Mouse (Mus musculus): ENCODE data around the gene Gm44965. TPM values are rescaled to one million over a fixed set of nuclear protein-coding genes. Genes with fewer than 3 reads are reported as not detected.
"Not testable (repeated sequence)": the region's sequence is repeated elsewhere in the genome, so short reads cannot be mapped to it uniquely, and the experiment has no call there.

The Gm44965 gene
- polyA plus RNA-seq, 1 experiment from 2014 or later = 0.65 TPM

DNA sequence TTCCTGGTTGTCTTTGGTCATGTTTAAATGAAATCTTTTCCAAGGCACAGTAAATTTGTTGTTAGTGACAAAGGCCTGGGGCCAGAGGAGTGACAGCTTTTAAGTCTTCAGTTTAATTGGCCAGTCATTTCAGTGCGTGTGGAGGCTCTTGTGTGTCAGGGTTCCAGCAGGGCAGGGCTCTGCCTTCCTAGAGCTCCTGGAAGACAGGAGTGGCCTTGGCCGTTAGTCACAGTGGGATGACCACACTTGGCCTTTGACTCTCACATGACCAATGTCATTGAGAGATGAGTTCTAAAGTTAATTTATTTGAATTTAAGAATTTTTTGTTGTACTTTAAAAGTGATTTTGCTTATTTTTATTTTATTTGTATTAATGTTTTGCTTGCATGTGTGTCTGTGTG lies 14.4 kb downstream of the Gm44965 start:
- Histone ChIP-seq H3K27ac (replicated peaks) (no peak overlapping the region), H3K9me3 (no peaks in the 10 kb centered on the region), H3K4me2 (replicated peaks) (no peak overlapping the region), H3K4me3 (no peak overlapping the region), H3K9ac (replicated peaks) (no peak overlapping the region), H3K36me3 (peaks cover 10% of the 10 kb centered on the region), H3K27me3 (no peaks in the 10 kb centered on the region), H3K4me1 (no peaks in the 10 kb centered on the region)
- ATAC-seq (ENCODE audit: low FRiP score, low read depth) = no peak
- WGBS = 75% methylated on average over 2 of the region's 2 CpGs

- 52% methylated on average over 7 of the region's 7 CpGs for WGBS
- ATAC-seq (ENCODE audit: low FRiP score, low read depth) = no peak
Observed at GRCm38 (mm10) chr6:48609512-48609911, 15.8 kb downstream of the Gm44965 start.

GRCm38 (mm10) chr6:48610657-48611056 lies 16.9 kb downstream of the Gm44965 start:
- H3K9me3 ChIP-seq = no peaks in the 10 kb centered on the region
- H3K9ac ChIP-seq (replicated peaks) = no peak overlapping the region
- H3K27ac ChIP-seq (replicated peaks) = no peak overlapping the region
- peaks cover 30% of the 10 kb centered on the region for H3K36me3 ChIP-seq
- H3K4me1 ChIP-seq = no peaks in the 10 kb centered on the region
- no peak overlapping the region for H3K4me2 ChIP-seq (replicated peaks)
- no peak overlapping the region for H3K4me3 ChIP-seq
- H3K27me3 ChIP-seq = no peaks in the 10 kb centered on the region
- no peak for ATAC-seq (ENCODE audit: low FRiP score, low read depth)
- WGBS = 87% methylated on average over 3 of the region's 3 CpGs

More at GRCm38 (mm10) chr6:48609512-48609911, 15.8 kb downstream of the Gm44965 start:
- Histone ChIP-seq H3K27ac (replicated peaks) (no peak overlapping the region), H3K4me2 (replicated peaks) (no peak overlapping the region), H3K36me3 (peaks cover 24% of the 10 kb centered on the region), H3K9me3 (no peaks in the 10 kb centered on the region), H3K4me3 (no peak overlapping the region), H3K27me3 (no peaks in the 10 kb centered on the region), H3K4me1 (no peaks in the 10 kb centered on the region), H3K9ac (replicated peaks) (no peak overlapping the region)

DNA sequence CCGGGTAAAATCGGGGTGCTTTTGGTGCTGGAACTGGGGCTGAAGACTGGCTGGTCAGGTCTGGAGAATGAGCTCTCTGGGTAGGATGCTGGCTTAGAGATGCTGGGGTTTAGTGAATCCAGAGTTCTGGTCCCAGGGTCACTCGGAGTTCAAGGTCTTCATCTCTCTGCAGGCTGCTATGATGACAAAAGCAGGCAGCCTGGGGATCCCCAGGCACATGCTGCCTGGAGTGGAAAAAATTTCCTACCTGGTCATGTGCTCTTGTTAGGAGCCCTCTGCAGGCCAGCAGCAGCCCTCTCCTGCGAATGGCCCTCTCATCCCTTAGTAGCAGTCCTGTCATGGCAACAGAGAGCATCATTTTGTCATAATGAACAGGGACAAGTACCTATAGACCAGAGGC lies 19.7 kb downstream of the Gm44965 start:
- no peak for ATAC-seq (ENCODE audit: low FRiP score, low read depth)
- no peak overlapping the region for H3K27ac ChIP-seq (replicated peaks)
- no peak overlapping the region for H3K4me2 ChIP-seq (replicated peaks)
- no peak overlapping the region for H3K9ac ChIP-seq (replicated peaks)
- peaks cover 42% of the 10 kb centered on the region for H3K36me3 ChIP-seq
- H3K4me1 ChIP-seq = no peaks in the 10 kb centered on the region
- no peak overlapping the region for H3K4me3 ChIP-seq
- H3K27me3 ChIP-seq = no peaks in the 10 kb centered on the region
- WGBS = 85% methylated on average over 4 of the region's 4 CpGs
- no peaks in the 10 kb centered on the region for H3K9me3 ChIP-seq

DNA sequence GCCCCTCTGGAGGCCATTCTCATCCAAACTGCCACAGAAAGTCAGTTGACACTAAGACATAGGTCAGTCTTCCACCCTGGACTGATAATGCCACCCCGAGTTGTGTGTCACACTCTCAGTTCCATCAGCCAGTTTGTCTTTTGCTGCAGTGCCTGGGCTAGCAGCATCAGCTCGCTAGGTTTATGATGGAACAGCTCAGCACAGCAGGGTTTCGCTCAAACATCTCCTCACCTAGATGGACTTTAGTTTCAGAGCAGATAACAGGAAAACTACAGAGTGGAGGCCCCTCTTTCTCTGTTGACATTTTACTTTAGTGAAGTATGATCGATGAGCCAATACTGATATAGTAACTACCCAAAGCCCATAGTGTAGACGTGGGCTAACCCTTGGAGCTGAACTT lies 21.0 kb downstream of the Gm44965 start:
- H3K9ac ChIP-seq (replicated peaks) = no peak overlapping the region
- H3K36me3 ChIP-seq = peaks cover 50% of the 10 kb centered on the region
- no peak overlapping the region for H3K27ac ChIP-seq (replicated peaks)
- WGBS = 90% methylated on average over 5 of the region's 5 CpGs
- no peaks in the 10 kb centered on the region for H3K4me1 ChIP-seq
- no peak overlapping the region for H3K4me3 ChIP-seq
- no peak for ATAC-seq (ENCODE audit: low FRiP score, low read depth)
- no peaks in the 10 kb centered on the region for H3K27me3 ChIP-seq
- no peak overlapping the region for H3K4me2 ChIP-seq (replicated peaks)
- H3K9me3 ChIP-seq = no peaks in the 10 kb centered on the region

GRCm38 (mm10) chr6:48620031-48620430 lies 26.3 kb downstream of the Gm44965 start:
- Histone ChIP-seq H3K36me3 (peaks cover 42% of the 10 kb centered on the region), H3K9ac (replicated peaks) (no peak overlapping the region), H3K4me1 (no peaks in the 10 kb centered on the region), H3K4me2 (replicated peaks) (no peak overlapping the region), H3K4me3 (no peak overlapping the region), H3K27ac (replicated peaks) (no peak overlapping the region), H3K27me3 (peaks cover 1% of the 10 kb centered on the region; the same call in 1 of the 2 replicates), H3K9me3 (no peaks in the 10 kb centered on the region)
- WGBS = 95% methylated on average over 30 of the region's 30 CpGs
- no peak for ATAC-seq (ENCODE audit: low FRiP score, low read depth)

GRCm38 (mm10) chr6:48622186-48622843 lies 28.6 kb downstream of the Gm44965 start:
- WGBS = 85% methylated on average over 8 of the region's 8 CpGs
- not testable (repeated sequence) for ATAC-seq (ENCODE audit: low FRiP score, low read depth); H3K9me3 ChIP-seq

GRCm38 (mm10) chr6:48623460-48623859 lies 29.7 kb downstream of the Gm44965 start:
- Histone ChIP-seq H3K27ac (replicated peaks) (no peak overlapping the region), H3K4me1 (peaks cover 12% of the 10 kb centered on the region), H3K36me3 (peaks cover 29% of the 10 kb centered on the region), H3K4me3 (no peak overlapping the region), H3K27me3 (peaks cover 32% of the 10 kb centered on the region), H3K9ac (replicated peaks) (no peak overlapping the region), H3K9me3 (no peaks in the 10 kb centered on the region), H3K4me2 (replicated peaks) (no peak overlapping the region)
- WGBS = 22% methylated on average over 1 of the region's 1 CpGs
- ATAC-seq (ENCODE audit: low FRiP score, low read depth) = no peak

More at GRCm38 (mm10) chr6:48622186-48622843, 28.6 kb downstream of the Gm44965 start:
- peaks cover 36% of the 10 kb centered on the region for H3K36me3 ChIP-seq
- H3K9ac ChIP-seq (replicated peaks); H3K4me3 ChIP-seq; H3K4me2 ChIP-seq (replicated peaks); H3K27ac ChIP-seq (replicated peaks): not testable (repeated sequence)
- peaks cover 21% of the 10 kb centered on the region for H3K27me3 ChIP-seq
- peaks cover 10% of the 10 kb centered on the region for H3K4me1 ChIP-seq

DNA sequence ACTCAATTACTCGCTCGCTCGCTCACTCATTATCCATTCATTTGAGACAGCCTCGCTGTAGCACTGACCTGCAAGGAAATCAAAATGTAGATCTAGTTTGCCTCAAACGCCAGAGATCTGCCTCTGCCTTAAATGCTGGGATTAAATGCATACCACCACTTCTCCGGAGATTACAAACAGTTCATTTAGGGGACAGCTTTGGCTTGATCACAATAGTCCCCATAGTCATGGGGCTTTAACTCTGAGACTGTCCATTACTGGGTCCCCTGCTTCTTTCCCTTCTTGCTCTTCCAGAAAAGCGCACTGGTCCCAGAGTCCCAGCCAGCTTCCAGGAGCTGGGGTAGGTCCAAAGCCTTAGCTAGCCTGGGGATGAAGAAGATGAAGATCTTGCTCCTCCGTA lies 32.7 kb downstream of the Gm44965 start, which contains the start of gene AI854703:
Gene AI854703, plus strand, starts transcription at position 301 of the 400 bp plus-strand sequence.
- Histone ChIP-seq H3K36me3 (peaks cover 3% of the 10 kb centered on the region; the same call in 1 of the 2 replicates), H3K9me3 (no peaks in the 10 kb centered on the region), H3K9ac (replicated peaks) (peak within 1 kb of the TSS; percentile 40), H3K4me1 (peaks cover 20% of the 10 kb centered on the region), H3K27ac (replicated peaks) (no peak within 1 kb of the TSS), H3K4me2 (replicated peaks) (peak within 1 kb of the TSS; percentile 71), H3K27me3 (peaks cover 58% of the 10 kb centered on the region), H3K4me3 (peak within 1 kb of the TSS; percentile 44)
- no peak for ATAC-seq (ENCODE audit: low FRiP score, low read depth)
- 24% methylated on average over 8 of the region's 8 CpGs for WGBS

- peak; percentile 41 for ATAC-seq (ENCODE audit: low FRiP score, low read depth)
- Histone ChIP-seq H3K36me3 (no peaks in the 10 kb centered on the region), H3K9me3 (no peaks in the 10 kb centered on the region), H3K9ac (replicated peaks) (peak overlapping the region; percentile 40), H3K27ac (replicated peaks) (no peak overlapping the region), H3K4me2 (replicated peaks) (peak overlapping the region; percentile 71), H3K4me3 (peak overlapping the region; percentile 44), H3K27me3 (peaks cover 58% of the 10 kb centered on the region), H3K4me1 (peaks cover 20% of the 10 kb centered on the region)
- WGBS = under 1% methylated on average over 32 of the region's 32 CpGs
Observed at GRCm38 (mm10) chr6:48626984-48627383, 33.2 kb downstream of the Gm44965 start.

- Histone ChIP-seq H3K9ac (replicated peaks) (peak overlapping the region; percentile 40; the same call in 1 of the 2 replicates), H3K4me1 (peaks cover 20% of the 10 kb centered on the region), H3K27ac (replicated peaks) (no peak overlapping the region), H3K36me3 (no peaks in the 10 kb centered on the region), H3K9me3 (no peaks in the 10 kb centered on the region), H3K27me3 (peaks cover 58% of the 10 kb centered on the region), H3K4me3 (peak overlapping the region; percentile 44), H3K4me2 (replicated peaks) (peak overlapping the region; percentile 71)
- ATAC-seq (ENCODE audit: low FRiP score, low read depth) = no peak
- WGBS = 4% methylated on average over 7 of the region's 7 CpGs
Observed at GRCm38 (mm10) chr6:48627511-48627924, 33.8 kb downstream of the Gm44965 start.

DNA sequence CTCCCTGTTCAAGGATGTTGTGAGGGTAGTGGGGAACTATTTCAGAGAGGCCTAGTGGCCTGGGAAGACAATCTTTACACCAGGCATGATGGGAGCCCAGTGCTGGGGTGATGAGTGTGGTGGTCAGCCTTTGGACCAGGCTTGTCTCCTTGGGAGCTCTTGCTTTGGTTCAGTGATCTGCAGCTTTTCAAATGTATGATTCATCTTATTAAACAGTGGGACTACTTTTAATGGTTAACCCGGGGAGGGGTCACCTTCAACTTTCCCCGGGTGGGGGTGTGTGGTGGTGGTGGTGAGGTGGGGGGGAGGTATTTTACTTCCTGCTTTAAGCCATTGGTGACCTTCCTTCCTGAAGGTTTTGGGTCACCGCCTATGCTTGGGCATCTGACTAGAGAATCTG lies 34.6 kb downstream of the Gm44965 start:
- ATAC-seq (ENCODE audit: low FRiP score, low read depth) = no peak
- Histone ChIP-seq H3K36me3 (no peaks in the 10 kb centered on the region), H3K4me3 (no peak overlapping the region), H3K9ac (replicated peaks) (no peak overlapping the region), H3K27me3 (peaks cover 58% of the 10 kb centered on the region), H3K4me2 (replicated peaks) (no peak overlapping the region), H3K9me3 (no peaks in the 10 kb centered on the region), H3K4me1 (peaks cover 20% of the 10 kb centered on the region), H3K27ac (replicated peaks) (no peak overlapping the region)
- 83% methylated on average over 3 of the region's 3 CpGs for WGBS

Data from midbrain, embryonic 12.5 days (tissue).